Mouse (Mus musculus) spleen, adult 2 months (tissue): ENCODE results near the gene 2410004B18Rik.

Experiments used
- CTCF ChIP-seq: fragments of 200-500 bp; IDR thresholded peaks from 2 replicates; pipeline ENCODE4 v1.5.1; 2011; ENCODE audit warnings: mild to moderate bottlenecking, inconsistent platforms; ENCODE audit not compliant: insufficient read depth, insufficient read length, insufficient replicate concordance; ENCODE audit errors: extremely low read depth
- POLR2A ChIP-seq: fragments of 200-500 bp; IDR thresholded peaks from 2 replicates; pipeline ENCODE4 v1.6.1; 2011; ENCODE audit warnings: low read depth, low read length, inconsistent platforms

DNA sequence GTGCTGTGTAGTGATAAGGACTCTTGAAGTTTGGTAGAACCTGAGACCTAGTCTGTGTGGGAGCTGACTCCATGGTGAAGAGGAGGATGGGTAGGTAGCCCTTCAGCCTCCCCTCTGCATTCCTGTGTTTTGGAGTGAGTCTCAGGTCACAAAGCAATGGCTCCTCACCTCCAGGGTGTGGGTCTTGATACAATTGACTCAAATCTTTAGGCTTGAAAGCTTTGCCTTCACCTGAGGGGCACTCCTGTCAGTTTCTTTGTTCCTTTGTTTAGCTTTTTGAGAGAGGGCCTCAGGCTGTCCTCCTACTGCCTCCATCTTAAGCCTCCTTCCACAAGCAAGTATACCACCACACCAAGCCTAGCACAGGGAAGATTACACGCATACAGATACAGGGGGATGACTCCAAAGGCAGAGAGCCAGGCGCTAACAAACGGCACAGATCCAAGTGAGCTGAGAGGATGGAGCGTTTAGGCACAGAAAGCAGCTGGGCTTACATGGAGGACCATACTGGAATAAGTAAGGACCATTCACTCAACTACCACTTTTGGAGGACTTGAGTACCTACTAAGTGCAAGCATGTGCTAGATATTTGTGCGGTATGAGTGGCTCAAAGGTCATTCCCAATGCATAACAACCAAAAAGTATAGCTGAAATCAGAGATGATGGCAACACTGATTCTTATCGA is 48.6 kb downstream of the 2410004B18Rik start:
- TF ChIP-seq POLR2A (no peak), CTCF (no peak)
